Comparison of ENCODE assay signal across 9 mouse cellular contexts in the genomic region with DNA sequence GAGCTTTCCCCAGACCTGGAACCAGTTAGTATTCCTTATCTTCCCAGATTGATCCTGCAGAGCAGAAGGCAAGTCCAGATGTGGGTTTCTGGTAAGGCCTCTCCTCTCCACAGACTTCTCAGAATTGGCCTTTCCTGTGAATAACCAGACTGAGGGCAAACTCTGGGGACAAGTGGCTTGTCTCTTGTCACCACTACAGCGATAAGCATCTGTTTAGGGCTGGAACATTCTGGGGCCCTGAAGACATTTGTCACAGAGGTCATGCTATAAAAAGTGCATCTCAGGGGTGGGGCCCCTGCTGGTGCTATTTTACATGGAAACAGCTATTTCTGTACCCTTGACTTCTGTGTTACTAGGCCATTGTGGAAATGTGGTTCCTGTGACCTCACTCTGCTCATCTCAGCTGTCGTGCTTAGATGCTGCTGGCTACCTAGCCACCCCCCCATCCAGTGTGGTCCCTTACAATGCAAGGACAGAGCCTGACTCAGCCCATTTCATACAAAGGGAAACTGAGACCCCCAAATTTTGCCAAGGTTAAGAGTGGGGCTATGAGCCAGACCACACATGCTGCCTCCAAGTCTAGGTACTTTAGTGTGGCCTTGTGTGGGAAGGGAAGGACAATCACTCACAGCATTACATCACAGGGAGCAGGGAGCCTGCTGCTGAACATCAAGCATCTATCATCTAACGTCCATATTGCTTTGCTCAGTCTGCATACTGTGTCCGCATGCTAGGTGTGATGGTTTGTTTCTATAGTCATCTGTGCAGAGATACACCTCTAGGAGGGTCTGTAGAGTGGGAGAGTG.
DNase-seq lines count a peak whose midpoint lies in the region; ATAC-seq and TF ChIP-seq lines count a peak whose summit lies in the region.
"Had no signal": no experiment of that assay in that cellular context is flagged by ENCODE, and none has a peak within 500 bp of the region (broad histone marks: within the 10 kb centered on the region; RNA-seq: fewer than 3 reads in every experiment).

No protein-coding gene starts in this region.

- peak overlapping the region; percentile 77 for H3K27ac ChIP-seq in heart, embryonic 13.5 days (replicated peaks)
- peak overlapping the region; percentile 54 for H3K27ac ChIP-seq in embryonic facial prominence, embryonic 10.5 days (replicated peaks)
- peak overlapping the region; percentile 86 for H3K27ac ChIP-seq in liver, embryonic 14.5 days
- no peak overlapping the region for H3K27ac ChIP-seq in hindbrain, embryonic 11.5 days (ENCODE audit: low read depth, low read length)
- H3K27ac ChIP-seq: forebrain, embryonic 12.5 days had no signal

- H3K4me1 ChIP-seq in heart, embryonic 13.5 days, result peaks cover 38% of the 10 kb centered on the region
- peaks cover 47% of the 10 kb centered on the region for H3K4me1 ChIP-seq in embryonic facial prominence, embryonic 10.5 days
- peaks cover 25 to 34% of the 10 kb centered on the region in 2 experiments for H3K4me1 ChIP-seq in liver, embryonic 14.5 days (replicated peaks; ENCODE audit: control insufficient read depth in 2 of 2, insufficient read depth in 2 of 2, low read length in 1 of 2)
- peaks cover 11% of the 10 kb centered on the region for H3K4me1 ChIP-seq in hindbrain, embryonic 11.5 days (replicated peaks; ENCODE audit: control insufficient read depth, insufficient read depth, low read length)

- 0 out of 2 replicates have a peak, but pooled peaks cover 1% of the 10 kb centered on the region for H3K9me3 ChIP-seq in heart, embryonic 13.5 days
- H3K9me3 ChIP-seq in embryonic facial prominence, embryonic 10.5 days, result no peaks in the 10 kb centered on the region
- no peaks in the 10 kb centered on the region for H3K9me3 ChIP-seq in liver, embryonic 14.5 days (ENCODE audit: control insufficient read depth, low read length)
- H3K9me3 ChIP-seq in hindbrain, embryonic 11.5 days (ENCODE audit: control insufficient read depth, low read length), result no peaks in the 10 kb centered on the region
- H3K9me3 ChIP-seq: forebrain, embryonic 12.5 days had no signal

- H3K9ac ChIP-seq in heart, embryonic 13.5 days, result 0 out of 2 replicates have a peak overlapping the region, but pooled peaks have one; percentile 0
- peak overlapping the region; percentile 0 for H3K9ac ChIP-seq in liver, embryonic 14.5 days (replicated peaks)
- H3K9ac ChIP-seq in hindbrain, embryonic 11.5 days (ENCODE audit: low read depth, low read length), result no peak overlapping the region
- H3K9ac ChIP-seq: forebrain, embryonic 12.5 days had no signal

- no peaks in the 10 kb centered on the region for H3K27me3 ChIP-seq in heart, embryonic 13.5 days (replicated peaks)
- no peaks in the 10 kb centered on the region for H3K27me3 ChIP-seq in embryonic facial prominence, embryonic 10.5 days (replicated peaks; ENCODE audit: low read depth, poor library complexity, severe bottlenecking)
- H3K27me3 ChIP-seq in liver, embryonic 14.5 days (ENCODE audit: control insufficient read depth, insufficient read depth, low read length), result no peaks in the 10 kb centered on the region
- no peaks in the 10 kb centered on the region for H3K27me3 ChIP-seq in hindbrain, embryonic 11.5 days (ENCODE audit: control insufficient read depth, insufficient read depth, low read length)

- no peak for DNase-seq in heart, adult 9 months (ENCODE audit: low spot score in 2 of 2)
- DNase-seq in embryonic facial prominence, embryonic 10.5 days (ENCODE audit: low spot score), result no peak
- DNase-seq in liver, embryonic 14.5 days (ENCODE audit: low read depth in 3 of 3, low spot score in 3 of 3), result peak; percentile 78 to 95 (median 80)
- no peak for DNase-seq in cerebellum, postnatal 4 days (ENCODE audit: low spot score in 2 of 2)
- no peak for DNase-seq in right cerebral cortex, postnatal 25 days
- DNase-seq in hindbrain, embryonic 11.5 days (ENCODE audit: low spot score), result no peak

- H3K4me2 ChIP-seq in heart, embryonic 13.5 days, result no peak overlapping the region
- H3K4me2 ChIP-seq in liver, embryonic 14.5 days (ENCODE audit: low read depth), result peak overlapping the region; percentile 42
- H3K4me2 ChIP-seq in hindbrain, embryonic 11.5 days (replicated peaks; ENCODE audit: low read depth, low read length), result no peak overlapping the region
- H3K4me2 ChIP-seq: forebrain, embryonic 12.5 days had no signal

- TF ChIP-seq CTCF in liver, embryonic 14.5 days (IDR thresholded peaks at IDR 0.05; ENCODE audit: low read depth), result 0 out of 2 replicates have a peak, but pooled peaks have one; percentile 22

- WGBS in heart, embryonic 13.5 days, result 27% methylated on average over 4 of the region's 4 CpGs
- 76% methylated on average over 4 of the region's 4 CpGs for WGBS in embryonic facial prominence, embryonic 10.5 days
- 31% methylated on average over 4 of the region's 4 CpGs for WGBS in liver, embryonic 14.5 days (ENCODE audit: insufficient replicate concordance)
- 82% methylated on average over 4 of the region's 4 CpGs for WGBS in hindbrain, embryonic 11.5 days

- TF ChIP-seq EP300 in liver, embryonic 14.5 days (IDR thresholded peaks at IDR 0.05; ENCODE audit: low read depth), result peak; percentile 72

- no peaks in the 10 kb centered on the region for H3K36me3 ChIP-seq in heart, embryonic 13.5 days
- no peaks in the 10 kb centered on the region for H3K36me3 ChIP-seq in embryonic facial prominence, embryonic 10.5 days (replicated peaks)
- H3K36me3 ChIP-seq in liver, embryonic 14.5 days (replicated peaks; ENCODE audit: control insufficient read depth, insufficient read depth, low read depth), result no peaks in the 10 kb centered on the region
- no peaks in the 10 kb centered on the region for H3K36me3 ChIP-seq in hindbrain, embryonic 11.5 days (ENCODE audit: control insufficient read depth, insufficient read depth, low read length)
- H3K36me3 ChIP-seq: forebrain, embryonic 12.5 days had no signal

- H3K4me3 ChIP-seq in heart, embryonic 13.5 days, result no peak overlapping the region
- H3K4me3 ChIP-seq in embryonic facial prominence, embryonic 10.5 days, result no peak overlapping the region
- no peak overlapping the region for H3K4me3 ChIP-seq in liver, embryonic 14.5 days (ENCODE audit: insufficient read depth in 1 of 2, low read depth in 2 of 2, low read length in 2 of 2)
- no peak overlapping the region for H3K4me3 ChIP-seq in hindbrain, embryonic 11.5 days (ENCODE audit: low read depth, low read length)
- H3K4me3 ChIP-seq: forebrain, embryonic 12.5 days had no signal

- no peak for ATAC-seq in heart, embryonic 13.5 days (ENCODE audit: extremely low read depth, insufficient number of reproducible peaks, low FRiP score, low TSS enrichment)
- ATAC-seq in CD4-positive, CD25-positive, alpha-beta regulatory T cell, adult 4 months, result peak; percentile 87
- ATAC-seq in liver, embryonic 14.5 days (ENCODE audit: insufficient read depth), result peak; percentile 93
- ATAC-seq in hindbrain, embryonic 11.5 days (ENCODE audit: low FRiP score), result no peak

Comparison
In these comparisons a context has a peak if more than half of its experiments do, and no peak if none do; other contexts are left out.
1. ATAC-seq: peak in CD4-positive, CD25-positive, alpha-beta regulatory T cell, adult 4 months (single experiment) and liver, embryonic 14.5 days (single experiment); none in heart, embryonic 13.5 days (single experiment) and hindbrain, embryonic 11.5 days (single experiment).
2. DNase-seq: peak in liver, embryonic 14.5 days (3 of 3); none in heart, adult 9 months (0 of 2), embryonic facial prominence, embryonic 10.5 days (single experiment), cerebellum, postnatal 4 days (0 of 2), right cerebral cortex, postnatal 25 days (single experiment) and hindbrain, embryonic 11.5 days (single experiment).